Mouse (Mus musculus) liver, embryonic 15.5 days (tissue): Measurements from ENCODE around the gene Them5. TPM values are rescaled to one million over a fixed set of nuclear protein-coding genes. Genes with fewer than 3 reads are reported as not detected.

Experiments
- ATAC-seq: fragments of 200-750 bp; cut with Nextera tagmentation; 2 replicates; pipeline ENCODE4 v1.8.0; 2017; ENCODE audit warnings: moderate number of reproducible peaks, mild to moderate bottlenecking, moderate library complexity; ENCODE audit not compliant: insufficient read depth
- H3K27ac ChIP-seq: fragments of 300-500 bp; sonication (generic); replicated peaks from 2 replicates; pipeline ENCODE4 v1.5.1; 2015; ENCODE audit warnings: mild to moderate bottlenecking, inconsistent platforms
- H3K27me3 ChIP-seq: fragments of 300-500 bp; sonication (generic); 2 replicates; pipeline ENCODE4 v1.6.1; 2015; ENCODE audit warnings: mild to moderate bottlenecking, inconsistent platforms
- H3K36me3 ChIP-seq: fragments of 300-500 bp; sonication (generic); replicated peaks from 2 replicates; pipeline ENCODE4 v1.6.1; 2015; ENCODE audit warnings: moderate library complexity, mild to moderate bottlenecking, inconsistent platforms
- H3K4me1 ChIP-seq: fragments of 300-500 bp; sonication (generic); replicated peaks from 2 replicates; pipeline ENCODE4 v1.6.1; 2015; ENCODE audit warnings: inconsistent platforms
- H3K4me2 ChIP-seq: fragments of 300-500 bp; sonication (generic); 2 replicates; pipeline ENCODE4 v1.6.1; 2015; ENCODE audit warnings: moderate library complexity, mild to moderate bottlenecking, inconsistent platforms
- H3K4me3 ChIP-seq: fragments of 300-500 bp; sonication (generic); replicated peaks from 2 replicates; pipeline ENCODE4 v1.5.1; 2015; ENCODE audit warnings: mild to moderate bottlenecking, inconsistent platforms
- H3K9ac ChIP-seq: fragments of 300-500 bp; sonication (generic); 2 replicates; pipeline ENCODE4 v1.6.1; 2015; ENCODE audit warnings: moderate library complexity, mild to moderate bottlenecking, inconsistent platforms
- H3K9me3 ChIP-seq: fragments of 300-500 bp; sonication (generic); replicated peaks from 2 replicates; pipeline ENCODE4 v1.6.1; 2016; ENCODE audit warnings: inconsistent platforms
- WGBS: fragments of 180-500 bp; shearing (Covaris S2); methylation state at CpG from one replicate; pipeline ENCODE4 v1.1.7; 2015; ENCODE audit warnings: mixed read lengths; ENCODE audit not compliant: insufficient replicate concordance; 5-methylcytosine and 5-hydroxymethylcytosine counted together
- polyA plus RNA-seq: library from polyadenylated mRNA; unstranded; fragments of >200 nt; fragmentation: Nextera tagmentation; extraction: Ambion mirVana; gene quantifications from 2 replicates; pipeline ENCODE4 v1.2.1, GENCODE M21; 2015

Them5 gene
- polyA plus RNA-seq, 1 experiment from 2014 or later: not detected

GRCm38 (mm10) chr3:94371637-94372036, 29.7 kb downstream of the Them5 start:
- 0 out of 2 replicates have a peak, but pooled peaks cover 2% of the 10 kb centered on the region for H3K4me1 ChIP-seq
- H3K4me2 ChIP-seq: no peak overlapping the region; the same call in 1 of the 2 replicates
- H3K9me3 ChIP-seq: no peaks in the 10 kb centered on the region
- peak; percentile 73 for ATAC-seq
- H3K27ac ChIP-seq: 0 out of 2 replicates have a peak overlapping the region, but pooled peaks have one; percentile 29
- WGBS: 21% methylated on average over 11 of the region's 11 CpGs
- H3K27me3 ChIP-seq: peaks cover 3% of the 10 kb centered on the region; the same call in 1 of the 2 replicates
- H3K4me3 ChIP-seq: no peak overlapping the region
- no peak overlapping the region for H3K9ac ChIP-seq
- no peaks in the 10 kb centered on the region for H3K36me3 ChIP-seq

- 0 out of 2 replicates have a peak, but pooled peaks cover 2% of the 10 kb centered on the region for H3K4me1 ChIP-seq
- no peaks in the 10 kb centered on the region for H3K36me3 ChIP-seq
- no peak for ATAC-seq
- no peak overlapping the region for H3K9ac ChIP-seq
- no peak overlapping the region for H3K4me2 ChIP-seq
- H3K9me3 ChIP-seq: no peaks in the 10 kb centered on the region
- H3K27me3 ChIP-seq: peaks cover 3% of the 10 kb centered on the region; the same call in 1 of the 2 replicates
- 0 out of 2 replicates have a peak overlapping the region, but pooled peaks have one; percentile 29 for H3K27ac ChIP-seq
- WGBS: 6% methylated on average over 3 of the region's 3 CpGs
- H3K4me3 ChIP-seq: no peak overlapping the region
Observed at GRCm38 (mm10) chr3:94372038-94372437, 30.1 kb downstream of the Them5 start.

GRCm38 (mm10) chr3:94372641-94373040, 30.7 kb downstream of the Them5 start, which contains the start of gene Rorc:
Rorc (plus strand) TSS chr3:94372794.
- Histone ChIP-seq H3K27me3 (peaks cover 3% of the 10 kb centered on the region; the same call in 1 of the 2 replicates), H3K4me2 (peak within 1 kb of the TSS; percentile 33), H3K9ac (no peak within 1 kb of the TSS), H3K4me3 (peak within 1 kb of the TSS; percentile 17; the same call in 1 of the 2 replicates), H3K27ac (0 out of 2 replicates have a peak within 1 kb of the TSS, but pooled peaks have one; percentile 29), H3K4me1 (0 out of 2 replicates have a peak, but pooled peaks cover 2% of the 10 kb centered on the region), H3K9me3 (no peaks in the 10 kb centered on the region), H3K36me3 (no peaks in the 10 kb centered on the region)
- 22% methylated on average over 5 of the region's 5 CpGs for WGBS
- no peak; the same call in 1 of the 2 replicates for ATAC-seq

- WGBS: 10% methylated on average over 10 of the region's 10 CpGs
- Histone ChIP-seq H3K9me3 (no peaks in the 10 kb centered on the region), H3K27ac (no peak overlapping the region), H3K4me2 (peak overlapping the region; percentile 33; the same call in 1 of the 2 replicates), H3K27me3 (peaks cover 3% of the 10 kb centered on the region; the same call in 1 of the 2 replicates), H3K9ac (no peak overlapping the region), H3K4me1 (0 out of 2 replicates have a peak, but pooled peaks cover 2% of the 10 kb centered on the region), H3K36me3 (no peaks in the 10 kb centered on the region), H3K4me3 (peak overlapping the region; percentile 17; the same call in 1 of the 2 replicates)
- ATAC-seq: no peak
Observed at GRCm38 (mm10) chr3:94373090-94373489, 31.2 kb downstream of the Them5 start.

GRCm38 (mm10) chr3:94373597-94374011, 31.7 kb downstream of the Them5 start:
- Histone ChIP-seq H3K4me3 (no peak overlapping the region), H3K36me3 (no peaks in the 10 kb centered on the region), H3K27me3 (peaks cover 3% of the 10 kb centered on the region; the same call in 1 of the 2 replicates), H3K27ac (no peak overlapping the region), H3K4me2 (no peak overlapping the region), H3K4me1 (0 out of 2 replicates have a peak, but pooled peaks cover 2% of the 10 kb centered on the region), H3K9ac (no peak overlapping the region), H3K9me3 (no peaks in the 10 kb centered on the region)
- 4% methylated on average over 5 of the region's 5 CpGs for WGBS
- no peak for ATAC-seq

GRCm38 (mm10) chr3:94374636-94375035, 32.7 kb downstream of the Them5 start:
- peaks cover 3% of the 10 kb centered on the region; the same call in 1 of the 2 replicates for H3K27me3 ChIP-seq
- H3K9ac ChIP-seq: no peak overlapping the region
- no peaks in the 10 kb centered on the region for H3K36me3 ChIP-seq
- 0 out of 2 replicates have a peak, but pooled peaks cover 2% of the 10 kb centered on the region for H3K4me1 ChIP-seq
- no peak overlapping the region for H3K4me2 ChIP-seq
- no peaks in the 10 kb centered on the region for H3K9me3 ChIP-seq
- H3K27ac ChIP-seq: no peak overlapping the region
- no peak for ATAC-seq
- no peak overlapping the region for H3K4me3 ChIP-seq

- no peak for ATAC-seq
- WGBS: 42% methylated on average over 2 of the region's 2 CpGs
- Histone ChIP-seq H3K9me3 (no peaks in the 10 kb centered on the region), H3K27me3 (peaks cover 3% of the 10 kb centered on the region; the same call in 1 of the 2 replicates), H3K9ac (no peak overlapping the region), H3K4me1 (0 out of 2 replicates have a peak, but pooled peaks cover 2% of the 10 kb centered on the region), H3K4me2 (no peak overlapping the region), H3K27ac (no peak overlapping the region), H3K4me3 (no peak overlapping the region), H3K36me3 (no peaks in the 10 kb centered on the region)
Observed at GRCm38 (mm10) chr3:94375146-94375545, 33.2 kb downstream of the Them5 start.

GRCm38 (mm10) chr3:94375861-94376260, 34.0 kb downstream of the Them5 start:
- H3K4me2 ChIP-seq: no peak overlapping the region
- 45% methylated on average over 5 of the region's 5 CpGs for WGBS

GRCm38 (mm10) chr3:94377028-94377923, 35.4 kb downstream of the Them5 start:
- no peak overlapping the region for H3K27ac ChIP-seq
- WGBS: 22% methylated on average over 13 of the region's 13 CpGs
- no peak for ATAC-seq
- H3K27me3 ChIP-seq: peaks cover 3% of the 10 kb centered on the region; the same call in 1 of the 2 replicates
- no peaks in the 10 kb centered on the region for H3K36me3 ChIP-seq
- H3K4me2 ChIP-seq: no peak overlapping the region
- no peak overlapping the region for H3K4me3 ChIP-seq
- no peaks in the 10 kb centered on the region for H3K9me3 ChIP-seq
- H3K9ac ChIP-seq: no peak overlapping the region
- 0 out of 2 replicates have a peak, but pooled peaks cover 2% of the 10 kb centered on the region for H3K4me1 ChIP-seq

More at GRCm38 (mm10) chr3:94375861-94376260, 34.0 kb downstream of the Them5 start:
- no peak for ATAC-seq
- Histone ChIP-seq H3K27ac (no peak overlapping the region), H3K4me1 (0 out of 2 replicates have a peak, but pooled peaks cover 2% of the 10 kb centered on the region), H3K9me3 (no peaks in the 10 kb centered on the region), H3K36me3 (no peaks in the 10 kb centered on the region), H3K4me3 (no peak overlapping the region), H3K27me3 (peaks cover 3% of the 10 kb centered on the region; the same call in 1 of the 2 replicates), H3K9ac (no peak overlapping the region)

- 0 out of 2 replicates have a peak, but pooled peaks cover 3% of the 10 kb centered on the region for H3K27me3 ChIP-seq
- ATAC-seq: no peak
- H3K4me2 ChIP-seq: no peak overlapping the region
- no peak overlapping the region for H3K4me3 ChIP-seq
- no peaks in the 10 kb centered on the region for H3K36me3 ChIP-seq
- no peaks in the 10 kb centered on the region for H3K9me3 ChIP-seq
- no peaks in the 10 kb centered on the region for H3K4me1 ChIP-seq
- no peak overlapping the region for H3K27ac ChIP-seq
- H3K9ac ChIP-seq: no peak overlapping the region
- 27% methylated on average over 9 of the region's 9 CpGs for WGBS
Observed at GRCm38 (mm10) chr3:94379831-94380510, 38.1 kb downstream of the Them5 start.
